Mouse (Mus musculus): ENCODE results near the gene Kcnip2.

The Kcnip2 gene

DNA sequence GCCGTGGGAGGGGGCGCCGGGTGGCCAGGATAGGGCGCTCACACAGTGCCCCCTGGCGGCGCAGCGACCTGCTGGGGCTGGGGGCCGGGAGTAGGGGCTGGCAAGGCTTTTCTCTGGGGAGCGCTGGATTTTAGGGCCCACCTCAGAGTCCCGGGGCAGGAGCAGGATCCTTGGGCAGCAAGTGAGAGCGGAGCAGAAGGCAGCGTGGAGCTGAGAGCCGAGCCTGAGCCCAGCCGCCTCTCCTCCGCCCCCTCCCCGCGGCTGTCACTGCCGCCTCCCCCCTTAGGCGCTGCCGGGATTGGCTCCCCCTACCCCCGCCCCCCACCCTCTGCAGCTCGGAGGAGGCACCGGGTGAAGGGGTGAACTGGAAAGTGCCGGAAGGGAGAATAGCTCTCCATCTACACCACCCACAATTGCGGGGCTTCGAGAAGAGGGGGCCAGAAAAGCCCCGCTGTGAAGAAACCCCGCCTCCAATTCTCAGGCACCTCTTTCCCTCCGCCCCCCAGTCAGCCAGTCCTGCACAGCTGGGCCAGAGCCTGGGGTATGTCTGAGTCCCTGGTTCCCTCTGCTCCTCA is at the start of gene Kcnip2:
Gene Kcnip2 (minus strand): TSS at position 231 of the 575 bp plus-strand sequence.
- DNase-seq (ENCODE audit: inconsistent age in 2 of 2, low spot score in 1 of 2): no peak

DNA sequence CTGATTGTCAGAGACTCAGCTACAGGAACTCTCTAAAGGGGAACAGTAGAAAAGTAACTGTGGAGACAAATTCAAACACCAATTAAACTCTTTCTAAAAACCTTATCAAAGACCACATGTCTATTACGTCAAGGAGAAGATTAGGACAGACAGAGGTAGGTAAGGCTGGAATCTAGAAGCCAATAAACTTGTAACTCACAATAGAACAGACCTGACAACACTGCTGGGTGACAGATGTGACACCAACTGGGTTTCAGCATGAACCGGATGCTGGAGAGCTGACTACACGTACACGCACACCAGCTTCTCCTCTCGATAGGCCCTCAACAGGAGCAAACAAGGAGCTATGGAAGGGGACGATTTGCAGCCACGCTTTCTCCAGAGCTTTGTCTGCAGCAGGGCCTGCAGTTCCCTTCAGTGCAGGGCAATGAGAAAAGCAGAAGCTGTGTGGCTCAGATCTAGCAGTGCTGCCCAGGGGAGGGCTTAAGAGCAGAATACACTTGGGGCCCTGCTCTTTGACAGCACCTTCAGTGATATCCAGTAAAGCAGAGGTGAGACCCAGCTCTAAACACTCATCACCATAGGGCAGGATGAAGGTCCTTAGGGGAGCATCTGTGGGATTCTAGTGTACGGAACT is 39.5 kb upstream of the Kcnip2 start:
- no peak for DNase-seq (ENCODE audit: inconsistent age in 2 of 2, low spot score in 1 of 2)

DNA sequence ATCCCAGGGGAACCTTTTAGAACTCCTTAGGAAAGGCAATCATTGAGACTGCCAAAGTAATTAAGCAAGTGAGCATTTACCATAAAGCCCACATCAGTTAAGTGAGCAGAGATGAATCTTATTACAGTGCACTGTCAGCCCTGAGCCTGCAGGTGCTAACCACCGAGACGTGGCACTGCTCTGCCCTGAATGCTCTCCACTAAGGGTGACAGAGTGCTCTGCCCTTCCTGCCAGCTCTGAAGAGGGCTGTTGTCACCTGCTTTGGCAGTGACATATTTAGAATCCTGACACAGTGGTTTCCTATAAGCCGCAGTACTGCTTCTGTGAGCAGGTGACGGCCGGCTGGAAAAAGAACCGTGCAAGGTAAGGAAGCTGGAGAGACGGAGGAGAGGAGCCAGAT is 38.7 kb upstream of the Kcnip2 start:
- no peak for DNase-seq (ENCODE audit: inconsistent age in 2 of 2, low spot score in 1 of 2)

DNA sequence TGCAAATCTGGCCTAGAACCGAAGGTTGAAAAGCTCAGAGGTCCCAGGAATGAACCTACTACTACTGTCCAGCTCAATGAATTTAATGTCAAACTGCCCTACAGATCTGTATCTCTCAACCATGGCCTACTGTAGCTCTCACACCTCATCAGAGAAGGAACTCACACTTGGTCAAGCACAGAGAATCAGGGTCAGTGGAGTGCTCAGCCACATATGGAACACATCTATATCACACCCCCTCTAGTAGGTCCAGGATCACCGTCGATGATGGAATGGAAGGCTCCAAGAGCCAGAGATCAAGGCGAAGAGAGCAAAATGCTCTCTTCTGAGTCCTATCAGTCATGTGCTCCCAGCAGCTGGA is 31.9 kb upstream of the Kcnip2 start:
- no peak for DNase-seq (ENCODE audit: inconsistent age in 2 of 2, low spot score in 1 of 2)

DNA sequence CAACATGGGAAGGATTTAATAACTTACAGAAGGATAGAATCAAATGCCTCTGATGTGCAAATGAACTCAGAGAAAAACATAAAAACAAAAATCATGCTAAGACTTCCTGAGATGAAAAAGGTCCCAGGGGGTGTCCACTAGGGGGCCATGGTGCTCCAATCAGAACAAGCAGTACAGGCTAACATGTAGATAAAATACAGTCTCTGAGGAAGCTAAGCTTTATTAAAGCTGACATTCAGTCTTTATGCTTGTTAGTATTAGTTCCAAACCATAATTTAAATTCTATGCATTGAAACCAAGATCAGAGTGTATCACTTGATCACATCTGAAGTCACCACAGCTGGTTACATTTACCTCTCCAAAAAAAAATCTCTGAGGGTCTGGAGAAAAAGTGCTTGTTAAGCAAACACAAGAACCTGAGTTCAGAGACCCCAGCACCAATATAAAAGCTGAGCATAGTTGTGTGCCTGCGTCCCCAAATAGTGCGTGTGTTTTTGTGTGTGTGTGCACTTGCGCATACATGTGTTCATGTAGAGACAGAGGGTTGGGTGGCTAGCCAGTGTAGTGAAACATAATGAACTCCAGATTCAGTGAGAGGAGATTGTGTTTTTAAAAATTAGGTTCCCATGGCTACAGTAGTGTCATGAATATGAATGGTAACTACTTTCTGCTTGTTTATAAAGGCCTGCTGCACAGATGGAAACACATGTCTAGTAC is 31.3 kb upstream of the Kcnip2 start:
- DNase-seq (ENCODE audit: inconsistent age in 2 of 2, low spot score in 1 of 2): peak in 1 of 2 experiments; percentile 46

DNA sequence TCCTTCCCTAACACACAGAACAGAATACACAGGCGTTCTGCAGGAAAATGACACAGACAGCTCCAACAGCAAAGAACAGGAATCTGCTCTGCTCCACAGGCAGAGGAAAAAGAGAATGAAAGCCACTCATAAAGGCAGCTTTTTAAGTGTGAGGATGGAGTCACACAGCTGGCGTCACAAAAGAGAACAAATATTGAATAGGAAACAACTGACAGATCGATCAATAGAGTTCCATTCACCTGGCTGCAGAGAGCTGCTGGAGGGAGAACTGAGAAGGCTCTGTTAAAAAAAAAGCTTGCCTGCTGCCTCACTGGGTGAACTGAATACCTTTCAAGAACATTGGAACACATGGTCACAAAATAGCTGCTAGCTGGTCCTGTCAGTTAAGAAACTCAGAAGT is 28.3 kb upstream of the Kcnip2 start:
- no peak for DNase-seq (ENCODE audit: inconsistent age in 2 of 2, low spot score in 1 of 2)

DNA sequence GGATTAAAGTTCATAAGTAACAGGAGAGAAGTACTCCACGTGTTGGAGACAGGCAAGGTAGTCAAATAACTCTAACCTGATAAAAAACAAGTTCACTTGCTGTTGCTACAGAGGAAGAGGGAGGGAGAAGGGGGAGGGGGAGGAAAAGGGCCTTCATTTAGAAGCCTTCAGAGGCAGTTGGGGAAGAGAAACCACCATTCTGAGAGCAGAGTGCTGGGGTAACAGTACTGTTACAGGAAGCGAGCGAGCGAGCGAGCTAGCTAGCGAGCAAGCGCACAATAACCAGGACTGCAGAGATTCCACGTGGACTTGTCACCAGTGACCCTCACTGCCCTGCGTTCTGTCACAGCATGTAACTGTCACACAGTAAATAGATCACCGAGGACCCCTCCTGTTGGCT is 27.6 kb upstream of the Kcnip2 start:
- no peak for DNase-seq (ENCODE audit: inconsistent age in 2 of 2, low spot score in 1 of 2)

DNA sequence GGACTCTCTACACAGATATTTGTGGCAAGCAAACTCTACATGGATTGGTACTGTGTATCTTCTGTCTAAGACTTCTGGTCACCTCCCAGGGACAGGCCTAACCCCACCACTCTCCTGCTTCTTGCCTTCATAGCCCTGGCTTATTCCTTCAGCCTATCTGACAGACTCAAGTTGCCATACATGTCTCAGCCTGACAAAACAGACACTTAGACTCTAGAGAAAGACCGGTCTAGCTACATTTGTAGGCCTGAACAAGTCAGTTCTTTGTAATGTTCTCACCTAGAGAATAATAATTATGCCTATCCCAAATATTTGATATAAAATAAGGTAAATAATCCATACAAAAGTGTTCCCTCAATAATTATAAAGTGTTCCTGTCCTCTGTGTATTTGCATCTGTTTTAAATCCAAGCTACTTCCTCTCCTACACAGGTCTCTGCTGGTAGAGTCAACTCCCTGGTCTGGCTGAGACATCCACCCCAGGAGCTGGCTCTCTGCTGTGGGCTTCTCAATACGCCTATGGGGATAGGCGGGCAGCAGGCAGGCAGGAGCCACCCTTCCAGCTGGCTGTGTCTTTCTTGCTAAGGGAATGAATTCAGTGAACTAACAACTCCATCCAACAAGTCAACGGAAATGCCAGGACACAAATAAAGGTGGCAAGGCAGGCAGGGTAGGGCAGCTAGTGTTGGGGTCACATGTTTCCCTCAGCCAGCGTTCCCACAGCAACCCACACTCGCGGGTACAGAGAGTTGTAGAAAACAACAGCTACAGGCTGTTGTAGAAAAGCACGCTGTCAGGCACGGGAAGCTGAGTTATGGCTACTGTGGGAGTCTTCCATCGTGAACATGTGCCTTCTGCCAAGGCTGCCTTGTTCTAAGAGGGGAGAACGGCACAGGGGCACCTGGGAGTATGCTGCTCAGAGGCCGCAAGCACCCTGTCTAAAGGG is 21.5 kb upstream of the Kcnip2 start:
- no peak for DNase-seq (ENCODE audit: inconsistent age in 2 of 2, low spot score in 1 of 2)

DNA sequence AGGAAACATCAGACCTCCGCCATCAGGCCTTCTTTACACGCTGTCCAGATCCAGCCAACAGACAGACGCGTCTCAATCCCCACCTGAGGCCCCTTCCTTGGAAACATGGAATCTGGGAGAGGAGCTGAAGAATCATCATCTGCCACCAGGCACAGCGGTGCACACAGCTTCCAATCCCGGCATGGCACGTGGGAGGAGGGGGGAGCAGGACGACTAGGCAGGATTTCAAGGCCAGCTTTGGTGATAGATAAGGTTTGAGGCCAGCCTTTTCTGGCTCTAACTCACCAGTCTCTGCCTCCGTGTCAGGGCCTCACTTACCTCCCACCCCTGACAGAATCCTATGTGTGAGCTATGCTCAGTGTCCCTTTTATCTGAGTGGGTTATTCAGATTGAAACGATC is 19.6 kb upstream of the Kcnip2 start:
- peak; percentile 75 to 88 for DNase-seq (ENCODE audit: inconsistent age in 2 of 2, low spot score in 1 of 2)

DNA sequence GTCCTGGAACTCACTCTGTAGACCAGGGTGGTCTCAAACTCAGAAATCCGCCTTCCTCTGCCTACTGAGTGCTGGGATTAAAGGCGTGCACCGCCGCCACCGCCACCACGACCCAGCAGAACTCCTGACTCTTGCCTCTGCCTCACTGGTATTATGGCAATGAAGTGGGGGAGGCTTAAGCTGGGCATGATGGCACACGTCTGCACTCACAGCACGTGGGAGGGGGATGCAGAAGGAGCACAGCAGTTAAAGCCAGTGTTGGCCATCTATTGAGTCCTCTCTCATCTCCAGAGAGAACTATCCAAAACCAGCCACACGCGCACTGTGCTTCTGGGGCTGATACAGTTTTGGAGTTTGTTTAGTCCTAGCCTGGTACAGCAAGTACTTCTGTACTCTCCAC is 17.8 kb upstream of the Kcnip2 start:
- no peak for DNase-seq (ENCODE audit: inconsistent age in 2 of 2, low spot score in 1 of 2)

DNA sequence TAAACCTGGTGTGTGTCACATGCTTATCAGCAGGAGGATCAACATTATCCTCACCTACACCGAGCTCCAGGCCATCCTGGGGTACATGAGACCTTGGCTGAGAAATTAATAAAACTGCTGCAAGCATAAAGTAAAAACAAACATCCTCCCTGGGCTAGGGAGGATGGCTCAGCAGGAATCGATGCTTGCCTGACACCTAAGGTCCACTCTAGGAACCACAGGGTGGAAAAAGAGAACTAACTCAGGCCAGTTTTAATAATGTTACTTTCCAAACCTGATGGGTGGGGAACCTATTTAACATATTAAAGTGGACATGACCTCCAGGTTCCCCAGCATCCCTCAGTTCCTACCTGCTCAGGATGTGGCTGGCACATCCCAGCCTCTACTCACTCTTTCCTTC is 14.8 kb upstream of the Kcnip2 start:
- DNase-seq (ENCODE audit: inconsistent age in 2 of 2, low spot score in 1 of 2): no peak

DNA sequence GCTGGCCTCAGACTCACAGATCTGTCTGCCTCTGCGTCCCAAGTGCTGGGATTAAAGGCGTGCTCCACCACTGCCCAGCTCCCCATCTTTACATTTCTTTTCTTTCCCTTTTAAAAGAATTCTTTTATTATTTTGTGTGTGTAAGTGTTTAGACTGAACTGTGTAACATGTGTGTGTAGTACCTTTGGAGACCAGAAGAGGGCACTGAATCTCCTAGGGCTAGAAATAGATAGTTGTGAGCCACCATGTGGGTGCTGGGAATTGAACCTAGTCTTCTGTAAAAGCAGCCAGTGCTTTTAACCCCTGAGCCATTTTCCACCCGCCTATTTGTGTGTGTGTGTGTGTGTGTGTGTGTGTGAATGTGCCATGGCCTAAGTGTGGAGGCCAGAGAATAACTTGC is 11.9 kb upstream of the Kcnip2 start:
- no peak for DNase-seq (ENCODE audit: inconsistent age in 2 of 2, low spot score in 1 of 2)

DNA sequence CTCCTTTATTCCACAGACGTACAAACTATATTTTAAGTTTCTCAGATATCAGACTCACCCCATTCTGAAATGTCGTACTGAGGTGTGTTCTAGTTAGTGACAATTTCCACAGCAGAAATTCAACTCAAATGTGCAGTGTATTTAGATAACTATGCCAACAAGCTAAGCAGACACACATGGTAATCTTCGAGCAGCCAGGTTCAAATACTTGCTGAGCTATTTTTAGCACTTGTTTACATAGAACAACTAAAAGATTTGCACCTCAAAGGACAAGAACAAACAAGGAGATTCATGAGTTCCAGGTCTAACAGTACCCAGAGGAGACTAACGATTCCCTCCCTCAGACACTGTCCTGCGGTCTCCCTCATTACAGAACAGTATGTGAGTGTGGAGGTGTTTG is 11.3 kb upstream of the Kcnip2 start:
- no peak for DNase-seq (ENCODE audit: inconsistent age in 2 of 2, low spot score in 1 of 2)

DNA sequence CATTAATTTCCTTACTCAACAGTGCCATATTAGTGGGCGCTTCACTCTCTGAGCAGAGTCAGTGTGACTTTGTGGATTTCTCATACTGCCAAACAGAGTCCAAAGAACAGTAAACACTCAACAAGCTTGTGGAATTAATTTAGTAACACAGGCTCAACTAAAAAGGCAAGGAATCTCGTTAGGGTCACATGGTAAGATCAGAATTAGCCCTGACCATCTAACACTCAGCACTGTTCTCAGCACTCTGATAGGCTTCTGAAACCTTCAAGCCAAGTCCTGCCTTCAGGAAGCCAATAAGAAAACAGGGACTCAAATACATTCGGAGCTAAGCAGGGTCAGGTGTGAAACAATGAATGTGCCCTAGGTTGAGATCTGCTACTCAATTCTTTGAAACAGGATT is 10.3 kb upstream of the Kcnip2 start:
- no peak for DNase-seq (ENCODE audit: inconsistent age in 2 of 2, low spot score in 1 of 2)

DNA sequence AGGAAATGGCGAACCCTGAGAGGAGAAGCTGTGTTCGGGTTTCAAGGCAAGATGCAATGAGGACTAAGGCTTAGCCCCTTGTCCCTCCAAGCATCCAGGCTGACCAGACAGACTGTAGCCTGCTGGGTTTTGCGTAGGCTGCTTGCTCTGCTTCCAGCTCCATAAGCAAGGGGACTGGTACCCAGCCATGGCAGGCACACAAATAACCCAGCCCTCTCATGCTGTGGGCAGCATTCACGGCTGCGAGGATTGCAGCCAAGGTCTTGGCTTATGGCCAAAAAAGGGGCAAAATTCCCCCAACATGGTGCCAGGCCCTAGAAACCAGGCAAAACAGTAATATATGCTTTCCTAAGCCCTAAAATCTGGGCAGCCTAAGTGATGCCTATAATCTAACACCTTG is 6.0 kb upstream of the Kcnip2 start:
- no peak for DNase-seq (ENCODE audit: inconsistent age in 2 of 2, low spot score in 1 of 2)

DNA sequence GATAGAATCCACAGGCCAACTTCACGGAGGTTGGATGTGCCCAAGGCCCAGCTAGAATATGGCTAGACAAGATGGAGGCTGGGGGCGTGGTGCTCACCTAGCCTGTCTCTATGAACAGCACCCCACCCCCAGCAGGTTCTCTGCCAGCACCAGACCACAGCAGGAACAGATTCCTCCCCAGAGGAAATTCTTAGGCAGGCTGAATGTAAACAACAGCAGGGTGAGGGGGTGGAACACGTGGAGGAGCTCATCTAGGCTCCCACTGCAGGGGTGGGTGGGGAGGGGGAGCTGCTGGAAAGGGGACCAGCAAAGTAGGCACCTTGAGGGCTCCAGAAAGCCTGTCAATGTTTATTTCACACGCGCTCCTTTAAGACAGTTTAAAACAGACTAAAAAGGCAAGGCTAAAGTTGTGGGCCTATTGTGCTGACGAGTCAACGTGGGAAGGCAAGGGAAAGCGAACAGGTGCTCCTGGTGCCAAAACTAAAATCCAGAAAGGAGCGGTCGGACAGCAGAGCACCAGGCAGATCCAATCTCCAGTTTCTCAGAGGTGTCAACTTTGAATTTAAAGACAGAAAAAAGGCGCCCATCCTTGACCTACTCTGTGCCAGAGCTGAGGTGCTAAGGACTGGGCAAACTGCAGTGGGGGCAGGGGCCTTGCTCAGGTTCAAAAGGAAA is 2.1 kb upstream of the Kcnip2 start:
- DNase-seq (ENCODE audit: inconsistent age in 2 of 2, low spot score in 1 of 2): no peak

DNA sequence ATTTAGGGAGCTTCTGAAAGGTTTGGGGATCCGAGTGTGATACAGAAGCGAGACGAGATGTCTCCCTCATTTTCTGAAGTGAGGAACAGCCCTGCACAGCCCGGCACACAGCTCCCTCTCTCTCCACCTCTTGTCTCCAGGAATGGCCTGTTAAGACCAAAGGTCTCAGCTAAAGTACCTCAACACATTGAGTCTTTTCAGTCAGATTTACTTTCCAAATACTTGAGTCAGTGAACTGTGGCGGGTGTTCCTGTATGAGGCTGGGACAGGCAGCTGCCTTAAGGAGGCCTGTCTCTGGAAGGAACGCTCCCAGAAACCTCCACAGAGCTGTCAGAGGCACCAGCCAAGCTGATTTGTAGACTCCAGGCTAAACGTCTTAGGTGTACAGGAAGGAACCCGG is 866 bp upstream of the Kcnip2 start:
- no peak for DNase-seq (ENCODE audit: inconsistent age in 2 of 2, low spot score in 1 of 2)

DNA sequence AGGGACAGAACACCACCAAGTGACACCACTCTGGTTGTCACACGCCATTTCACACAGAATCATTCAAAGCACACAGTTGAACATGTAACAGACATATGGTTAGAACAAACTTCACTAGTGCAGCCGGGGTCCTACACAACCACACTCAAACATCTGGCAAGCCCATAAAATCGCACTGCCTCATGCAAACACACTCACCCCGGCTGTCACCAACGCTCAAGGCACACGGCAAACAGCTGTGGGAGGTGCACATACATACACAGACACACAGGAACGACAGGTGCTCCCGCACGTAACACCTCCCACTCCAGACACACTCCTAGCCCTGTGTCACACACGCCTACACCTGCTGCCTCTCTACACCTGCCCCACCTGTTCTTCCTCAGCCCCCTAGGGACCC is 691 bp downstream of the Kcnip2 start:
- DNase-seq (ENCODE audit: inconsistent age in 2 of 2, low spot score in 1 of 2): no peak

DNA sequence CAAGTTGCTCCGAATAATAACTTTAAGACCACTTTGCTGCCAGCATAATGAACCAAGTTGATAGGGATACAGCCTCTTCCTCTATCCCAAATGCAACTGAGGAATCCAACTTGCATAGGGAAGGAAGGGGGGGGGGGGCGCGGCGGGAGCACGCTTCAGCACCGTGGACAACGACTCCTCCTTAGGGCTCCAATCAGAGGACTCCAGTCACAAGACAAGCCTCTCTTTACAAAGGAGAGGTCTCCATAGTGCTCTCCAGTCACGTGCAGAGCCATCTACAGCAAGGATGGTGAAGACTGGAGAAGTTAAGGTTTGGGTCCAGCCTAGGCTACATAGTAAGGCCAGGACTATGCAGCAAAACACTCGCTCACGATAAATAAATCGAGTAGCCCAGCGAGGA is 2.1 kb downstream of the Kcnip2 start:
- no peak for DNase-seq (ENCODE audit: inconsistent age in 2 of 2, low spot score in 1 of 2)

DNA sequence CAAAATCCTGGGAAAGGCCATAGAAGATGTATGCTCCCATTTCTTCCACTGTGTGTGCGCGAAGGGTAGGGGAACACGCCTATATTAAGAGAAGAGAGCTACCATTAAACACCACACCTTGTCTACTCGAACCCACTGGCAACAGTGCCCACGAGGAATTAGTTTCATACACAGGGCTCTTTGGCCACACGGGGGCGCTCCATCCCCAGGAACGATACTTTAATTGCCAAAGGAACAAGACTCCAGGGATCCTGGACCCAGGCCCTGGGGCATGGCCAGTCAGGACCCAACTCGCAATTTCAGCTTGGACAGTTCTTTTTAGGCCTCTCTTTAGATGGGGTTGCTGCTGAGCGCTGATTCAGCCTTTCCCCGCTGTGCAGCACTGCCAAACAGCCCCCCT is 2.6 kb downstream of the Kcnip2 start:
- peak; percentile 81 to 95 for DNase-seq (ENCODE audit: inconsistent age in 2 of 2, low spot score in 1 of 2)

DNA sequence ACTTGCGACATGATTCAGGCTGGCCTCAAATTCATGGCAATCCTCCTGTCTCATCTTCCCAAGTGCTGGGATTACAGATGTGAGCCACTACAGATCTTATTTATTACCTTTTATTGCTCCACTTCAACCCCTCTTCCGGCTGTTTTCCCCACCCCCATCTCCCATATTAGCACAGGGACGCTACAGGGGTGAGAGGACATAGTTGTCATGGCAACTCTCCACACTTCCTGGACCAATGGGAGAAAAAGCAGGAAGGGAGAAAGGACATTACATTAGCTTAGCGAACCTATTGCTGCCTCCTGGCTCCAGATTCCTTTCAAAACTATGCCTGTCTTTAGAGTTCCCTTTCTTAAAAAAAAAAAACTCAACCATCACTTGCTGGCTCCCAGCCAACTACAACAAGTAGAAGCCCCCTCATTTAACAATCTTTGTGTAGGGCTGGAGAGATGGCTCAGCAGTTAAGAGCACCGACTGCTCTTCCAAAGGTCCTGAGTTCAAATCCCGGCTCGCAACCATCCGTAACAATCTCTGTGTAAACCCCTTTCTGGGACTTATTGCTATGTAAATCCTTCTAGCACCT is 3.1 kb downstream of the Kcnip2 start:
- DNase-seq (ENCODE audit: inconsistent age in 2 of 2, low spot score in 1 of 2): peak in 1 of 2 experiments; percentile 50
